Mouse (Mus musculus) liver, adult 2 months (tissue): ENCODE measurements around the gene Gpr55.

Experiments used
- CTCF ChIP-seq: fragments of 200-500 bp; IDR thresholded peaks from 2 replicates; pipeline ENCODE4 v1.5.1; 2011; ENCODE audit warnings: low read depth, low read length, control low read depth
- POLR2A ChIP-seq: fragments of 200-500 bp; IDR thresholded peaks from 2 replicates; pipeline ENCODE4 v1.6.1; 2011; ENCODE audit warnings: low read length, control low read depth; ENCODE audit not compliant: insufficient read depth; ENCODE audit errors: extremely low read depth

DNA sequence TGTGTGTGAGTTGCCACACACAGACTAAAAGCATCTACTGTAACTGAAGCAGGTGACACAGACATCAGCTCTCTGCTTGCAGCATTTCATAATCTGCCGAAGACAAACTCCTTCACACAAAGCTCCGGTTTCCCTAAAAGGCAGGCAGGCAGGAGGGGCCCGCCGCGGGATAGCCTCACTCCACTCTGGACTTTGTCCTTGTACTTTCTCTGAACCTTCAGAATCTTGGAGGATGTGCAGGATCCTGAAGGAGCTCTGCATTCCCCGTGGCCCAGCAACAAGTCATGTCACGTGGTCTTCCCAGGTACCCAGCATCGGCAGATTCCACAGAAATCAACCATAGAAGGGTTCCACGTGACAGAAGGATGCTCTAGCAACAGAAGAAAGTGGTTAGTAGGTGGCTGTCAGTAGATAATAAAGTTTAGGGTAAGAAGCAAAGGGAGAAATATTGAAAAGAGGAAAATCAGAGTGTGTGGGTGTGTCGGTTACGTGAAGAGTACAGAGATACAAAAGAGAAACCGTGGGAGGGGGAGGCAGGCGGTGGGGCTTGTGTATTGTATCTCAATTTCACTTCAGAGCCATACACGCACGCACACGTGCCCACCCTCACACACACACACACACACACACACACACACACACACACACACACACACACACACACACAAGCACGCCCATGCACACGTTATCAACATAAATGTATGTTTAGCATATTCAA, 39.2 kb upstream of the Gpr55 start:
- TF ChIP-seq POLR2A (no peak), CTCF (no peak)
